Mouse (Mus musculus) spleen, postnatal 14 days (tissue): ENCODE measurements around the gene Stac3.

Experiments used
- DNase-seq, 2 experiments: peaks; one replicate each; pipeline ENCODE4 v3.0.0; 2021 to 2022; ENCODE audit warnings: low spot score in 2 of 2

Stac3 gene

GRCm38 (mm10) chr10:127509051-127509836 lies 7.8 kb downstream of the Stac3 start:
- peak; percentile 72 to 84 for DNase-seq

- no peak for DNase-seq
Measured at GRCm38 (mm10) chr10:127509837-127510701, 8.6 kb downstream of the Stac3 start.

GRCm38 (mm10) chr10:127510895-127511617 lies 9.6 kb downstream of the Stac3 start:
- no peak for DNase-seq

- DNase-seq = no peak
Measured at GRCm38 (mm10) chr10:127511634-127512306, 10.3 kb downstream of the Stac3 start.

GRCm38 (mm10) chr10:127512307-127512666 lies 10.8 kb downstream of the Stac3 start:
- no peak for DNase-seq

GRCm38 (mm10) chr10:127512813-127513212 lies 11.3 kb downstream of the Stac3 start:
- DNase-seq = peak; percentile 86 to 91

- no peak for DNase-seq
Measured at GRCm38 (mm10) chr10:127513501-127514091, 12.1 kb downstream of the Stac3 start.

GRCm38 (mm10) chr10:127514111-127514698 lies 12.7 kb downstream of the Stac3 start:
- no peak for DNase-seq

GRCm38 (mm10) chr10:127514764-127515163 lies 13.3 kb downstream of the Stac3 start, which contains the start of gene Ndufa4l2:
Gene Ndufa4l2, plus strand, starts transcription at chr10:127514967.
- no peak for DNase-seq

- no peak for DNase-seq
Measured at GRCm38 (mm10) chr10:127515271-127515982, 13.9 kb downstream of the Stac3 start.

- DNase-seq = no peak
Measured at GRCm38 (mm10) chr10:127515983-127516459, 14.5 kb downstream of the Stac3 start.

GRCm38 (mm10) chr10:127516576-127517260 lies 15.2 kb downstream of the Stac3 start:
- no peak for DNase-seq

GRCm38 (mm10) chr10:127517941-127518340 lies 16.5 kb downstream of the Stac3 start:
- DNase-seq = no peak

- DNase-seq = no peak
Measured at GRCm38 (mm10) chr10:127519041-127519701, 17.7 kb downstream of the Stac3 start.

GRCm38 (mm10) chr10:127519903-127520713 lies 18.6 kb downstream of the Stac3 start:
- DNase-seq = no peak

- DNase-seq = no peak
Measured at GRCm38 (mm10) chr10:127520714-127521357, 19.4 kb downstream of the Stac3 start.

GRCm38 (mm10) chr10:127521611-127522080 lies 20.2 kb downstream of the Stac3 start:
- DNase-seq = no peak
